Mouse (Mus musculus): ENCODE data around the gene Lrp8. TPM values are rescaled to one million over a fixed set of nuclear protein-coding genes. Genes with fewer than 3 reads are reported as not detected.

The Lrp8 gene
- polyA plus RNA-seq, 2 experiments from 2014 or later = 0.94 to 0.96 TPM

- ATAC-seq = peak; percentile 98
Measured at GRCm38 (mm10) chr4:107923145-107923802, 121.2 kb downstream of the Lrp8 start, which contains the start of gene Cpt2. Cpt2 (minus strand) TSS chr4:107923610.

GRCm38 (mm10) chr4:107923803-107924194, 121.7 kb downstream of the Lrp8 start:
- ATAC-seq = peak; percentile 27

Other genes starting within 250 kb of the Lrp8 start
- not detected for gene Dmrtb1, start 118.0 kb upstream of the Lrp8 start, polyA plus RNA-seq (2017; shearing (Covaris generic))
- gene Magoh, start 77.5 kb downstream of the Lrp8 start, polyA plus RNA-seq (2017; shearing (Covaris generic)) = 100 to 1,000 TPM; 109 to 118 TPM
- gene 0610037L13Rik, start 87.6 kb downstream of the Lrp8 start, polyA plus RNA-seq (2017; shearing (Covaris generic)) = 10 to 100 TPM; 51.0 to 63.0 TPM
- 10 to 100 TPM; 18.9 to 27.3 TPM for gene Cpt2, start 121.3 kb downstream of the Lrp8 start, polyA plus RNA-seq (2017; shearing (Covaris generic))
- gene Slc1a7, start 166.1 kb downstream of the Lrp8 start, polyA plus RNA-seq (2017; shearing (Covaris generic)) = not detected